Comparison of ENCODE assay signal across 16 mouse cellular contexts in the genomic region with DNA sequence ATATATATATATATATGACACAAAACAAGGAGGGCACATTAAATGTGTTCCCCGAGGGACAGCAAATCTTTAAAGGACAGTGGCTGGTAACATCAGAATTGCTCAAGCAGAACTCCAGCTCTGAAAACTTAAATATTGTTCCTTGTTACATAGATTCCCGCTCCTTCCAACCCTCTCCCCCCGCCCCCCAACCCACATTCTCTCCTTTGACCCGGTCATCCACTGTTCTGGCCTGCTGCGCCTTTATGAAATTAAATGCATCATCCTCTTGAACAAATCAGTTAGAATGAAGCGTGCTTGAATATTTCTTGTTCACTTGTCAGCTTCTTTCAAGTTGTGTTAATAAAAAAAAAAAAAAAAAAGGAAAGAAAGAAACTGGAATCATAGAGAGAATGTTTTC. TPM values are rescaled to one million over a fixed set of nuclear protein-coding genes. Genes with fewer than 3 reads are reported as not detected.
"Had no signal": no experiment of that assay in that cellular context is flagged by ENCODE, and none has a peak within 500 bp of the region (broad histone marks: within the 10 kb centered on the region; RNA-seq: fewer than 3 reads in every experiment).

No protein-coding gene starts in this region.

- DNase-seq: right cerebral cortex, adult 18-20 months; right cerebral cortex, postnatal 25 days; right cerebral cortex, postnatal 4 days; spleen, adult 18-20 months; thymus, adult 18-20 months; thymus, adult 2 months; thymus, postnatal 14 days; thymus, postnatal 25 days; thymus, postnatal 36 days; thymus, postnatal 4 days had no signal

- H3K27me3 ChIP-seq: neural tube, embryonic 12.5 days; neural tube, embryonic 13.5 days; neural tube, embryonic 15.5 days; stomach, embryonic 15.5 days had no signal

- H3K9me3 ChIP-seq: neural tube, embryonic 12.5 days; neural tube, embryonic 13.5 days; neural tube, embryonic 15.5 days; stomach, embryonic 15.5 days had no signal

- H3K4me2 ChIP-seq: neural tube, embryonic 12.5 days; neural tube, embryonic 13.5 days; neural tube, embryonic 15.5 days; stomach, embryonic 15.5 days had no signal

- H3K4me3 ChIP-seq: neural tube, embryonic 12.5 days; neural tube, embryonic 13.5 days; neural tube, embryonic 15.5 days; stomach, embryonic 15.5 days had no signal

- H3K27ac ChIP-seq: neural tube, embryonic 12.5 days; neural tube, embryonic 13.5 days; neural tube, embryonic 15.5 days; stomach, embryonic 15.5 days; stomach, postnatal 0 days had no signal

- H3K9ac ChIP-seq: neural tube, embryonic 12.5 days; neural tube, embryonic 13.5 days; neural tube, embryonic 15.5 days; stomach, embryonic 15.5 days had no signal

- H3K36me3 ChIP-seq: neural tube, embryonic 12.5 days; neural tube, embryonic 13.5 days; neural tube, embryonic 15.5 days; stomach, embryonic 15.5 days had no signal

- H3K4me1 ChIP-seq: neural tube, embryonic 12.5 days; stomach, embryonic 15.5 days had no signal

RNA-seq across cellular contexts. Expression of gene Cadm2, which starts 15.0 kb away (rescaled TPM):
- total RNA-seq: neutrophil, adult 5-6 weeks had no signal
